Mouse (Mus musculus): ENCODE data around the gene Gys2. TPM values are rescaled to one million over a fixed set of nuclear protein-coding genes. Genes with fewer than 3 reads are reported as not detected.

The Gys2 gene
- polyA plus RNA-seq, 1 experiment from 2014 or later = not detected

GRCm38 (mm10) chr6:142471141-142471540 is 1.8 kb downstream of the Gys2 start:
- no peak for ATAC-seq (ENCODE audit: insufficient read depth, low FRiP score, low TSS enrichment)
- H3K4me2 ChIP-seq (ENCODE audit: low read depth) = no peak overlapping the region
- no peaks in the 10 kb centered on the region for H3K27me3 ChIP-seq (ENCODE audit: control insufficient read depth, insufficient read depth, low read length)
- H3K36me3 ChIP-seq (ENCODE audit: control insufficient read depth, insufficient read depth, low read length) = no peaks in the 10 kb centered on the region
- H3K9me3 ChIP-seq (ENCODE audit: control insufficient read depth, low read length) = no peaks in the 10 kb centered on the region
- no peak overlapping the region for H3K27ac ChIP-seq (ENCODE audit: low read depth, low read length)
- H3K4me1 ChIP-seq (ENCODE audit: control insufficient read depth, insufficient read depth, low read length) = no peaks in the 10 kb centered on the region
- H3K4me3 ChIP-seq (ENCODE audit: low read depth, low read length) = no peak overlapping the region
- H3K9ac ChIP-seq (ENCODE audit: low read length) = no peak overlapping the region
- DNase-seq (ENCODE audit: low spot score) = no peak
- 86% methylated on average over 8 of the region's 8 CpGs for WGBS

GRCm38 (mm10) chr6:142469602-142470001 is 3.3 kb downstream of the Gys2 start:
- Histone ChIP-seq H3K9me3 (ENCODE audit: control insufficient read depth, low read length) (no peaks in the 10 kb centered on the region), H3K36me3 (ENCODE audit: control insufficient read depth, insufficient read depth, low read length) (no peaks in the 10 kb centered on the region), H3K4me2 (ENCODE audit: low read depth) (no peak overlapping the region), H3K27ac (ENCODE audit: low read depth, low read length) (no peak overlapping the region), H3K27me3 (ENCODE audit: control insufficient read depth, insufficient read depth, low read length) (no peaks in the 10 kb centered on the region), H3K9ac (ENCODE audit: low read length) (no peak overlapping the region), H3K4me3 (ENCODE audit: low read depth, low read length) (no peak overlapping the region), H3K4me1 (ENCODE audit: control insufficient read depth, insufficient read depth, low read length) (no peaks in the 10 kb centered on the region)
- 69% methylated on average over 4 of the region's 4 CpGs for WGBS
- ATAC-seq (ENCODE audit: insufficient read depth, low FRiP score, low TSS enrichment) = no peak
- DNase-seq (ENCODE audit: low spot score) = no peak

DNA sequence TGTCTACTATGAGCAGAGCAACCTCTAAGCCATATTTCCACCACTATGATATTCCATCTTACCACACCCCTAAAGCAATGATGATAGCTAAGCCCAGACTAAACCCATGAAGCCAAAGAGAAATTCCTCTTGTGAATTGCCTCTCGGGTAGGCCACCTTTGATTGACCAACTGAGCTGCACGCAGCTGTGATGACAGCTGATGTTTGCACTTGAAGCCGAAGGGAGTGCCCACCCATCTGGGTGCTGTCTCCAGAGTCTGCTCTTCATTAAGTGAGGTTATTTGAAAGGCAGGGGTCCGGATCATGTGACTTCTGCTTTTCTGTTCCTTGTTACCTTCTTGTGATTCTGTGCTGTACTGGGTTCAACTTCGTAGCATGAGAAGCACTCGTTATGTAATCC is 10.7 kb downstream of the Gys2 start:
- ATAC-seq (ENCODE audit: insufficient read depth, low FRiP score, low TSS enrichment) (no peak), DNase-seq (ENCODE audit: low spot score) (no peak)
- H3K27ac ChIP-seq (ENCODE audit: low read depth, low read length) = no peak overlapping the region
- no peak overlapping the region for H3K4me3 ChIP-seq (ENCODE audit: low read depth, low read length)
- no peaks in the 10 kb centered on the region for H3K4me1 ChIP-seq (ENCODE audit: control insufficient read depth, insufficient read depth, low read length)
- H3K9ac ChIP-seq (ENCODE audit: low read length) = no peak overlapping the region
- H3K4me2 ChIP-seq (ENCODE audit: low read depth) = no peak overlapping the region
- H3K36me3 ChIP-seq (ENCODE audit: control insufficient read depth, insufficient read depth, low read length) = no peaks in the 10 kb centered on the region
- no peaks in the 10 kb centered on the region for H3K9me3 ChIP-seq (ENCODE audit: control insufficient read depth, low read length)
- no peaks in the 10 kb centered on the region for H3K27me3 ChIP-seq (ENCODE audit: control insufficient read depth, insufficient read depth, low read length)
- 82% methylated on average over 6 of the region's 6 CpGs for WGBS

DNA sequence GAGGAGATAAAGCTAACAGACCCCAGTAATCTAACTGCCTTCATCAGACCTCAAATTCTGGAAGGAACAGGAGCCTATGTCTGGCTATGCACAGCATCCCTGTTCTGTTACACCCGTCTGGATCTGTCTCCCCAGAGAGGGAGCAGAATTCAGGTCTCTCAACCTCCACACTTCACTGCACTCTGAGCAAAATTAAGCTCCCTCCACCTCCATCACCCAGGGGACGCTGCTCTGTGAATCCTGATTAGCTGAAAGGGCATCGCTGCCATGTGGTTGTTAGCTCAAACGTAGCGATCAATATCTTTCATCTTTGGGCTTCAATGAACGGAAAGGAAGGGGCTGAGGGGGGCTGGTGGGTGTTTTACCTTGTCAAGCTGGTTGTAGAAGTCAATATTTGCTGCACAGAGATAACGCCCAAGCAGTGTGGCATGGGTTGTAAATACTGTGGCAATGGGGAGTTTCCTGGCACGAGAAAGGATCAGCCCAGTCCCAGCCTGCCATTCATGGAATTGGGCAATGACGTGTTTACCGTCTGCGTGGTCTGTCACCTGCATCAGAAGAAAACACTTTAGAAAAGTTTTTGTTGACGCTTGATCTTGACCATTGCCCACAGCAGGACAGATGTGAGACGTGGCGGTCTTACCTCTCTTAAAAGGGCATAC is 13.8 kb downstream of the Gys2 start:
- peak; percentile 23; the same call in 1 of the 2 replicates for ATAC-seq (ENCODE audit: insufficient read depth, low FRiP score, low TSS enrichment)
- 78% methylated on average over 14 of the region's 14 CpGs for WGBS

GRCm38 (mm10) chr6:142458010-142458409 is 14.9 kb downstream of the Gys2 start:
- H3K27ac ChIP-seq (ENCODE audit: low read depth, low read length) = no peak overlapping the region
- 56% methylated on average over 7 of the region's 7 CpGs for WGBS
- ATAC-seq (ENCODE audit: insufficient read depth, low FRiP score, low TSS enrichment) (peak; percentile 46; the same call in 1 of the 2 replicates), DNase-seq (ENCODE audit: low spot score) (no peak)
- H3K9me3 ChIP-seq (ENCODE audit: control insufficient read depth, low read length) = no peaks in the 10 kb centered on the region
- no peak overlapping the region for H3K9ac ChIP-seq (ENCODE audit: low read length)
- H3K36me3 ChIP-seq (ENCODE audit: control insufficient read depth, insufficient read depth, low read length) = no peaks in the 10 kb centered on the region
- H3K4me3 ChIP-seq (ENCODE audit: low read depth, low read length) = no peak overlapping the region
- H3K4me1 ChIP-seq (ENCODE audit: control insufficient read depth, insufficient read depth, low read length) = no peaks in the 10 kb centered on the region
- H3K4me2 ChIP-seq (ENCODE audit: low read depth) = no peak overlapping the region
- H3K27me3 ChIP-seq (ENCODE audit: control insufficient read depth, insufficient read depth, low read length) = no peaks in the 10 kb centered on the region

More for the DNA sequence above, 13.8 kb downstream of the Gys2 start:
- Histone ChIP-seq H3K27ac (ENCODE audit: low read depth, low read length) (no peak overlapping the region), H3K4me3 (ENCODE audit: low read depth, low read length) (no peak overlapping the region), H3K4me1 (ENCODE audit: control insufficient read depth, insufficient read depth, low read length) (no peaks in the 10 kb centered on the region), H3K9me3 (ENCODE audit: control insufficient read depth, low read length) (no peaks in the 10 kb centered on the region), H3K9ac (ENCODE audit: low read length) (no peak overlapping the region), H3K27me3 (ENCODE audit: control insufficient read depth, insufficient read depth, low read length) (no peaks in the 10 kb centered on the region), H3K4me2 (ENCODE audit: low read depth) (no peak overlapping the region), H3K36me3 (ENCODE audit: control insufficient read depth, insufficient read depth, low read length) (no peaks in the 10 kb centered on the region)
- no peak for DNase-seq (ENCODE audit: low spot score)

DNA sequence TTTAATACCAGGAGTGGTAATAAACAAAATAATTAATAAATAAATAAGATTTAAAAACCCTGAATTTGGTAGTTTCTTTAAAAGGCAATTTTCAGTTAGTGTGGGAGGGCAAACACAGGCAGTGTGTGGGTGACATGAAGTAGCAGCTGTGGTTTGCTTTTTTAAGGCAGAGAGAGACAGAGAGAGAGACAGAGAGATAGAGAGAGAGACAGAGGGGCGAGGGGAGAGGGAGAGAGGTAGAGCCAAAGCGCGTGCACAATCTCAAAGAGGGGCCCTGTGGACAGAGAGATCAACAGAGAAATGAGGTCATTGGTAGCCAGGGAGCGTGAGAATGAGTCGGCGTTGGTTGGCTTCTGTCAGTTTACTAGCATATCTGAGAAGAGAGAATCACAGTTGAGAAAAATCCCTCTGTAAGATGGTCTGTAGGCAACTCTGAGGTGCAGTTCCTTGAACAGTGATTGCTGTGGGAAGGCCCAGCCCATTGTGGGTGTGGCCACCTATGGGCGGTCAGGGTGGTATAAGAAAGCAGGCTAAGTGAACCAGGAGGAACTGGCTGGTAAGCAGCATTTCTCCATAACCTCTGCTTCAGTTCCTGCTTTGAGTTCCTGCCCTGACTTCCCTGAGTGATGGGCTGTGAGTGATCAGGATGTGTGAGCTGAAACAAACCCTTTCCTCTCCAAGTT is 17.5 kb downstream of the Gys2 start:
- Histone ChIP-seq H3K4me2 (ENCODE audit: low read depth) (no peak overlapping the region), H3K4me1 (ENCODE audit: control insufficient read depth, insufficient read depth, low read length) (no peaks in the 10 kb centered on the region), H3K27ac (ENCODE audit: low read depth, low read length) (no peak overlapping the region), H3K9ac (ENCODE audit: low read length) (no peak overlapping the region), H3K9me3 (ENCODE audit: control insufficient read depth, low read length) (no peaks in the 10 kb centered on the region), H3K36me3 (ENCODE audit: control insufficient read depth, insufficient read depth, low read length) (no peaks in the 10 kb centered on the region), H3K27me3 (ENCODE audit: control insufficient read depth, insufficient read depth, low read length) (no peaks in the 10 kb centered on the region), H3K4me3 (ENCODE audit: low read depth, low read length) (no peak overlapping the region)
- DNase-seq (ENCODE audit: low spot score) = no peak
- WGBS = 79% methylated on average over 7 of the region's 7 CpGs
- no peak for ATAC-seq (ENCODE audit: insufficient read depth, low FRiP score, low TSS enrichment)

GRCm38 (mm10) chr6:142453311-142453710 is 19.6 kb downstream of the Gys2 start:
- H3K27ac ChIP-seq (ENCODE audit: low read depth, low read length) = no peak overlapping the region
- no peaks in the 10 kb centered on the region for H3K27me3 ChIP-seq (ENCODE audit: control insufficient read depth, insufficient read depth, low read length)
- H3K4me2 ChIP-seq (ENCODE audit: low read depth) = no peak overlapping the region
- no peak for ATAC-seq (ENCODE audit: insufficient read depth, low FRiP score, low TSS enrichment)
- no peaks in the 10 kb centered on the region for H3K9me3 ChIP-seq (ENCODE audit: control insufficient read depth, low read length)
- 74% methylated on average over 2 of the region's 2 CpGs for WGBS
- no peak for DNase-seq (ENCODE audit: low spot score)
- no peaks in the 10 kb centered on the region for H3K36me3 ChIP-seq (ENCODE audit: control insufficient read depth, insufficient read depth, low read length)
- no peak overlapping the region for H3K4me3 ChIP-seq (ENCODE audit: low read depth, low read length)
- no peaks in the 10 kb centered on the region for H3K4me1 ChIP-seq (ENCODE audit: control insufficient read depth, insufficient read depth, low read length)
- no peak overlapping the region for H3K9ac ChIP-seq (ENCODE audit: low read length)

- no peak overlapping the region for H3K4me3 ChIP-seq (ENCODE audit: low read depth, low read length)
- no peak for DNase-seq (ENCODE audit: low spot score)
- H3K4me2 ChIP-seq (ENCODE audit: low read depth) = no peak overlapping the region
- no peak overlapping the region for H3K27ac ChIP-seq (ENCODE audit: low read depth, low read length)
- H3K27me3 ChIP-seq (ENCODE audit: control insufficient read depth, insufficient read depth, low read length) = no peaks in the 10 kb centered on the region
- WGBS = 78% methylated on average over 12 of the region's 12 CpGs
- H3K36me3 ChIP-seq (ENCODE audit: control insufficient read depth, insufficient read depth, low read length) = no peaks in the 10 kb centered on the region
- H3K9ac ChIP-seq (ENCODE audit: low read length) = no peak overlapping the region
- ATAC-seq (ENCODE audit: insufficient read depth, low FRiP score, low TSS enrichment) = no peak
- no peaks in the 10 kb centered on the region for H3K4me1 ChIP-seq (ENCODE audit: control insufficient read depth, insufficient read depth, low read length)
- H3K9me3 ChIP-seq (ENCODE audit: control insufficient read depth, low read length) = no peaks in the 10 kb centered on the region
Measured at GRCm38 (mm10) chr6:142451381-142451780, 21.5 kb downstream of the Gys2 start.

DNA sequence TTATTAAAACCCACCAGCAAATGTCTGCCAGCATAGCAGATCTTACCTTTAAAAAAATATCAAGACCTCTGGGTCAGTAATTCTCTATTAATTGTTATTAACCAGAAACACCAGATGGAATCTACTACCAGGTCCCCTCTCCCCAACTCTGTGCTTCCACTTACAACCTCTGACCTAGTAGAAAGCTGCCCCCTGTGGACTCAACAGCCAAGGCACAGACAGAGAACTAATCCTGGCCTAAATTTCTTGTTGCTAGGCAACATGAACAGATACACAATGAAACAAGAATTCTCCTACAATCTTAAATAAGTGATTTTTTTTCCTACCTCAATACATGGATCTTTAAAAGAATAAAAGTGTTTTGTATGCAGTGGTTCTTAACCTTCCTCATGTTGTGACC is 43.8 kb downstream of the Gys2 start:
- Histone ChIP-seq H3K27ac (ENCODE audit: low read depth, low read length) (no peak overlapping the region), H3K36me3 (ENCODE audit: control insufficient read depth, insufficient read depth, low read length) (no peaks in the 10 kb centered on the region), H3K9me3 (ENCODE audit: control insufficient read depth, low read length) (no peaks in the 10 kb centered on the region), H3K27me3 (ENCODE audit: control insufficient read depth, insufficient read depth, low read length) (no peaks in the 10 kb centered on the region), H3K4me3 (ENCODE audit: low read depth, low read length) (no peak overlapping the region), H3K9ac (ENCODE audit: low read length) (no peak overlapping the region), H3K4me1 (ENCODE audit: control insufficient read depth, insufficient read depth, low read length) (no peaks in the 10 kb centered on the region), H3K4me2 (ENCODE audit: low read depth) (no peak overlapping the region)
- ATAC-seq (ENCODE audit: insufficient read depth, low FRiP score, low TSS enrichment) (no peak), DNase-seq (ENCODE audit: low spot score) (no peak)

All from neural tube, embryonic 11.5 days (tissue).